Mouse (Mus musculus): ENCODE data around the gene Pmpca.

DNA sequence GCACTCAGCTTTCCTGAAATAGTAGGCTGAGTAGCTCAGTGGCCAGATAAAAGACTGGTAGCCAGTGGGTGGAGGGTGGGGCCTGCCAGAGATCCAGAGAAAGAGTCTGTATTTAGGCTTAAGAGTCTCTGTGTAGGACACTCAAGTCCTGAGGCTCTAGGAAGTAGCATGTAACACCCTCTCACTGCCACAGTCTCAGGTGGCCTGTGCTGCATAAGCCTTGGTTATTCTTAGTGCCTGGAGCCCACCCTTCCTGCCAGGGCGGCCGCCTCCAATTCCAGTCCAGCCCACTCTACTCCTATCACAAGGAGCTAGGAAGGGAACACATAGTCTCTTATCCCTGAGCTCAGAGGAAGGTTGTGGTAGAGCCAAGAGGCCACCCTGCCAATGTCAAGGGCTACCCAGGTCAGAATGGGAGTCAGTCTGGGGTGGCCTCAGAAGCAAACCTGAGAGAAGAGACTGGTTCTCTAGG is 47.6 kb upstream of the Pmpca start:
- no peak for TF ChIP-seq CTCF (IDR thresholded peaks at IDR 0.05; ENCODE audit: extremely low read depth, insufficient read depth, insufficient read length, insufficient replicate concordance)
- TF ChIP-seq POLR2A (IDR thresholded peaks at IDR 0.05; ENCODE audit: low read depth, low read length) = no peak

Data from spleen, adult 2 months (tissue).